Mouse (Mus musculus): ENCODE results near the gene Ugt1a1. TPM values are rescaled to one million over a fixed set of nuclear protein-coding genes. Genes with fewer than 3 reads are reported as not detected.
"Not testable (repeated sequence)": the region's sequence is repeated elsewhere in the genome, so short reads cannot be mapped to it uniquely, and the experiment has no call there.

Gene Ugt1a1
- not detected in 2 replicates for polyA plus RNA-seq (2014; fragmentation: Nextera tagmentation; extraction: Ambion mirVana)

DNA sequence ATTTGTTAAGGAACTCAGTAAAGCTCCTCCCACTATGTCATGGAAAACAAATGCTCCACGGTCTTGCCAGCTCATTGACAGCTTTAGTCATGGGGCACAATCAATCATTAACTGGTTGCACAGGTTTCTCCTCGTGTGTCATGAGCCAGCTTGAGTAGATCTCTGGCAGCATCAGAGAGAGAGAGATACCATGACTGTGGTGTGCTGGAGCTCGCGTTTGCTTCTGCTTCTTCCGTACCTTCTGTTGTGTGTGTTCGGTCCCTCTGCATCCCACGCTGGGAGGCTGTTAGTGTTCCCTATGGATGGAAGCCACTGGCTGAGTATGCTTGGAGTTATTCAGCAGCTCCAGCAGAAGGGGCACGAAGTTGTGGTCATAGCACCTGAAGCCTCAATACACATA lies at the start of gene Ugt1a1:
Gene Ugt1a1 (plus strand): TSS at position 148 of the 400 bp plus-strand sequence.
- Histone ChIP-seq H3K9me3 (ENCODE audit: control insufficient read depth, low read length) (peaks cover 47% of the 10 kb centered on the region), H3K9ac (ENCODE audit: low read length) (no peak within 1 kb of the TSS), H3K4me3 (ENCODE audit: control insufficient read depth in 1 of 2, insufficient read depth in 1 of 2, low read depth in 1 of 2, low read length in 2 of 2) (no peak within 1 kb of the TSS), H3K36me3 (ENCODE audit: control insufficient read depth, insufficient read depth, low read length) (no peaks in the 10 kb centered on the region), H3K4me2 (ENCODE audit: low read length) (no peak within 1 kb of the TSS), H3K27ac (replicated peaks in 1 of 2; ENCODE audit: control insufficient read depth in 1 of 2, insufficient read depth in 1 of 2, low read depth in 2 of 2, low read length in 2 of 2) (no peak within 1 kb of the TSS), H3K4me1 (ENCODE audit: control insufficient read depth in 2 of 2, insufficient read depth in 2 of 2, low read length in 2 of 2) (no peaks in the 10 kb centered on the region), H3K27me3 (ENCODE audit: control insufficient read depth, insufficient read depth, low read length) (no peaks in the 10 kb centered on the region)
- 61% methylated on average over 8 of the region's 8 CpGs for WGBS
- peak; percentile 4; the same call in 1 of the 2 replicates for ATAC-seq (ENCODE audit: insufficient number of reproducible peaks, insufficient read depth, low FRiP score, low read depth)

DNA sequence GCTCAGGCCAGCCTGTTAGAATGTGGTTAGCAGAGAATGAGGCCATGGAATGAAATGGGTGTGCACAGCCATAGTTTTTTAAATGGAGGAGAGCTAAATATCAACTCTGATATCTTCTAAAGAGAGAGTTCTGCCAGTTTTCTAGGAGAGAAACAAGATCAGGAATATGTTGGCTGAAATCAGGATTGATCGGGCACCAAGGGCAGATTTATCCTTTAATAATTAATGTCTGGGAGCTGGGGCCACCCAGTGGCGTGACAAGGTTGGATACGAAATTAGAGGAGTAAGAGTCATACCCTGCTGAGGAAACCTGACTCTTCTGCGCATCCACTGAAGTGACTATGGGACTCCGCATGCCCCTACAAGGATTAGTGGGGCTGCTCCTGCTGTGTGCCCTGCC lies 46.0 kb upstream of the Ugt1a1 start, which contains the start of gene Ugt1a5:
Gene Ugt1a5 (plus strand): TSS at position 302 of the 400 bp plus-strand sequence.
- ATAC-seq (ENCODE audit: insufficient number of reproducible peaks, insufficient read depth, low FRiP score, low read depth), result no peak
- H3K36me3 ChIP-seq (ENCODE audit: control insufficient read depth, insufficient read depth, low read length), result no peaks in the 10 kb centered on the region
- 72% methylated on average over 5 of the region's 5 CpGs for WGBS
- H3K9ac ChIP-seq (ENCODE audit: low read length), result no peak within 1 kb of the TSS
- H3K9me3 ChIP-seq (ENCODE audit: control insufficient read depth, low read length), result 0 out of 2 replicates have a peak, but pooled peaks cover 4% of the 10 kb centered on the region
- no peak within 1 kb of the TSS for H3K4me2 ChIP-seq (ENCODE audit: low read length)
- H3K4me1 ChIP-seq (ENCODE audit: control insufficient read depth in 2 of 2, insufficient read depth in 2 of 2, low read length in 2 of 2), result no peaks in the 10 kb centered on the region
- no peak within 1 kb of the TSS for H3K27ac ChIP-seq (replicated peaks in 1 of 2; ENCODE audit: control insufficient read depth in 1 of 2, insufficient read depth in 1 of 2, low read depth in 2 of 2, low read length in 2 of 2)
- H3K4me3 ChIP-seq (ENCODE audit: control insufficient read depth in 1 of 2, insufficient read depth in 1 of 2, low read depth in 1 of 2, low read length in 2 of 2), result no peak within 1 kb of the TSS
- no peaks in the 10 kb centered on the region for H3K27me3 ChIP-seq (ENCODE audit: control insufficient read depth, insufficient read depth, low read length)

DNA sequence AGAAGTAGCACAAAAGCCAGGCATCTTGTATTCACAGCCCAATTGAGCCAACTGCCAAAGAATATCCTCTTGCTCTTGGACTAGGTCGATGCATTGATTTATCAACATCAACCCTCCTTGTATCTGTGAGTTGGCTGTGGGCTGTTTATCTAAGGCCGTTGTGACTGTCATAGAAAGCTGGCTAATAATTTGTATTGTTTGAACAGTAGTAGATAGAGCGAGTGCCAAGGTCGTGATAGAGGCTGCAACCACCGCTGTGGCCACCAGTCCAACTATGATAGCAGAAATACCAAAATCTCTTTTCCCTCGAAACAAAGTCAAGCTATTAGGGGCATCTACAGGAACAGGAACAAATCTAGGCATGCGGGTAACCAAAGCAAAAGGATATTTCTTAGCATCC lies 39.6 kb upstream of the Ugt1a1 start:
- not testable (repeated sequence) for H3K9ac ChIP-seq (ENCODE audit: low read length); H3K4me1 ChIP-seq (ENCODE audit: control insufficient read depth in 2 of 2, insufficient read depth in 2 of 2, low read length in 2 of 2); H3K36me3 ChIP-seq (ENCODE audit: control insufficient read depth, insufficient read depth, low read length); H3K4me3 ChIP-seq (ENCODE audit: control insufficient read depth in 1 of 2, insufficient read depth in 1 of 2, low read depth in 1 of 2, low read length in 2 of 2); H3K27me3 ChIP-seq (ENCODE audit: control insufficient read depth, insufficient read depth, low read length); ATAC-seq (ENCODE audit: insufficient number of reproducible peaks, insufficient read depth, low FRiP score, low read depth); H3K27ac ChIP-seq (replicated peaks in 1 of 2; ENCODE audit: control insufficient read depth in 1 of 2, insufficient read depth in 1 of 2, low read depth in 2 of 2, low read length in 2 of 2); H3K4me2 ChIP-seq (ENCODE audit: low read length)
- 75% methylated on average over 5 of the region's 7 CpGs for WGBS
- H3K9me3 ChIP-seq (ENCODE audit: control insufficient read depth, low read length), result peaks cover 12% of the 10 kb centered on the region; the same call in 1 of the 2 replicates

DNA sequence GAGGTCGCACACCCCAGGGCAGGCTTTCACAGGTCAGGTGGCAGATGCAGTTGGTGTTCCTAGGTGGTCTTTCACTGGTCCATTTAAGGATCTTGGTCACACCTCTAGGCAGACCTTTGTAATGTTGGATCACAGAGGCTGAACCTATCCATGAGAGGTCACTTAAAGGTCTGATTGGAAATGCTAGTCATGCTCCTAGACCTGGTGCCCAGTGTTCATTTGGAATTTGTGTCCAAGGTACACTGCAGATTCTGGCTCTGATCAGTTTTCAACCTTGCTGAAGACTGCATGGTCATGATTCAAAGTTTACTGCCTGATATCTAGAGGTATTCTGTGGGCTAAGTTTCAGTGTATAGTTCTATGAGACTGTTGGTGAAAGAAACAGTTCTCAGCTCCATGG lies 32.1 kb upstream of the Ugt1a1 start:
- Histone ChIP-seq H3K27ac (replicated peaks in 1 of 2; ENCODE audit: control insufficient read depth in 1 of 2, insufficient read depth in 1 of 2, low read depth in 2 of 2, low read length in 2 of 2) (no peak overlapping the region), H3K4me1 (ENCODE audit: control insufficient read depth in 2 of 2, insufficient read depth in 2 of 2, low read length in 2 of 2) (no peaks in the 10 kb centered on the region), H3K36me3 (ENCODE audit: control insufficient read depth, insufficient read depth, low read length) (no peaks in the 10 kb centered on the region), H3K4me2 (ENCODE audit: low read length) (no peak overlapping the region), H3K4me3 (ENCODE audit: control insufficient read depth in 1 of 2, insufficient read depth in 1 of 2, low read depth in 1 of 2, low read length in 2 of 2) (no peak overlapping the region), H3K27me3 (ENCODE audit: control insufficient read depth, insufficient read depth, low read length) (no peaks in the 10 kb centered on the region), H3K9me3 (ENCODE audit: control insufficient read depth, low read length) (peaks cover 15% of the 10 kb centered on the region), H3K9ac (ENCODE audit: low read length) (no peak overlapping the region)
- 81% methylated on average over 1 of the region's 1 CpGs for WGBS
- ATAC-seq (ENCODE audit: insufficient number of reproducible peaks, insufficient read depth, low FRiP score, low read depth), result no peak

DNA sequence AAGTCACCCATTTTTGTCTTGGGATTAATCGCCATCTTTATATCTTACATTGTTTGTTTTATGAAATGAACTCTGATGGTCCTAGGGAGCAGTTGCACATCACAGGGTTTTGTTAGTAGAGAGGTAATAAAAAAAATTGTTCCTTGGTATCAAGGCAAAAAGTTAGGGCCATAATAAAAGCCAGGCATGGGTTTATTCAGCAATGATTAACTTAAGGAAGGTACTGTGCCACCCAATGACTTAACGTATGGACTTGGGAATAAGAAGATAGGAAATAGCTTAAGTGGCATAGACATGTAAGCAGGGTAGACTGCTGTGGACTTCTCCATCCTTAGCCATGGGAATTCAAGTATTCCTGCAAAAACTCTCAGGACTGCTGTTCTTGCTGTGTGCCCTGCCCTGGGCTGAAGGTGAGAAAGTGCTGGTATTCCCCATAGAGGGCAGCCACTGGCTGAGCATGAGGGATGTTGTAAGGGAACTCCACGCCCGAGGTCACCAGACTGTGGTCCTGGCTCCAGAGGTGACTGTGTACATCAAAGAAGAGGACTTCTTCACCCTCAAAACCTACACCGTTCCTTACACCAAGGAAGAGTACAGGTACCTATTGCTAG lies 25.3 kb upstream of the Ugt1a1 start:
- 69% methylated on average over 5 of the region's 5 CpGs for WGBS
- no peaks in the 10 kb centered on the region for H3K36me3 ChIP-seq (ENCODE audit: control insufficient read depth, insufficient read depth, low read length)
- H3K9me3 ChIP-seq (ENCODE audit: control insufficient read depth, low read length), result no peaks in the 10 kb centered on the region
- no peak overlapping the region for H3K4me3 ChIP-seq (ENCODE audit: control insufficient read depth in 1 of 2, insufficient read depth in 1 of 2, low read depth in 1 of 2, low read length in 2 of 2)
- no peak for ATAC-seq (ENCODE audit: insufficient number of reproducible peaks, insufficient read depth, low FRiP score, low read depth)
- no peak overlapping the region for H3K27ac ChIP-seq (replicated peaks in 1 of 2; ENCODE audit: control insufficient read depth in 1 of 2, insufficient read depth in 1 of 2, low read depth in 2 of 2, low read length in 2 of 2)
- H3K27me3 ChIP-seq (ENCODE audit: control insufficient read depth, insufficient read depth, low read length), result no peaks in the 10 kb centered on the region
- H3K4me2 ChIP-seq (ENCODE audit: low read length), result no peak overlapping the region
- no peak overlapping the region for H3K9ac ChIP-seq (ENCODE audit: low read length)
- H3K4me1 ChIP-seq (ENCODE audit: control insufficient read depth in 2 of 2, insufficient read depth in 2 of 2, low read length in 2 of 2), result no peaks in the 10 kb centered on the region

DNA sequence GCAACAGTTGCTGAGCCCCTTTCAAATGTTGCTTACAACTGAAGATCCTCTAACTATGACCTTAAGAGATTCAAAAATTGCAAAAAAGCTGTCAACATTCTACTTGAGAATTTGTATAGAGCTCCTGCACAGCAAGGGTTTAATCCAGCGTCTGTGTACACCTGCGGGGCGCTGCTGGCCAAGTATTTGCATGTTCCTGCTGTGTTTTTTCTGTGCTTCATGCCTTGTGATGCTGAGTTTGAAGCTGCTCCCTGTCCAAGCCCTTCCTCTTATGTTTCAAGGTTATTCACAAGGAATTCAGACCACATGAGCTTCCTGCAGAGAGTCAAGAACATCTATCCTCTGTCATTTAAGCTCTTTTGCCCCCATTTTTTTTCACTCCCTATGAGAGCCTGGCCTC lies 19.6 kb upstream of the Ugt1a1 start:
- H3K9me3 ChIP-seq (ENCODE audit: control insufficient read depth, low read length), result no peaks in the 10 kb centered on the region
- H3K4me1 ChIP-seq (ENCODE audit: control insufficient read depth in 2 of 2, insufficient read depth in 2 of 2, low read length in 2 of 2), result no peaks in the 10 kb centered on the region
- H3K36me3 ChIP-seq (ENCODE audit: control insufficient read depth, insufficient read depth, low read length), result no peaks in the 10 kb centered on the region
- H3K27ac ChIP-seq (replicated peaks in 1 of 2; ENCODE audit: control insufficient read depth in 1 of 2, insufficient read depth in 1 of 2, low read depth in 2 of 2, low read length in 2 of 2), result no peak overlapping the region
- no peaks in the 10 kb centered on the region for H3K27me3 ChIP-seq (ENCODE audit: control insufficient read depth, insufficient read depth, low read length)
- WGBS, result 64% methylated on average over 3 of the region's 3 CpGs
- no peak for ATAC-seq (ENCODE audit: insufficient number of reproducible peaks, insufficient read depth, low FRiP score, low read depth)
- H3K9ac ChIP-seq (ENCODE audit: low read length), result no peak overlapping the region
- no peak overlapping the region for H3K4me2 ChIP-seq (ENCODE audit: low read length)
- no peak overlapping the region for H3K4me3 ChIP-seq (ENCODE audit: control insufficient read depth in 1 of 2, insufficient read depth in 1 of 2, low read depth in 1 of 2, low read length in 2 of 2)

DNA sequence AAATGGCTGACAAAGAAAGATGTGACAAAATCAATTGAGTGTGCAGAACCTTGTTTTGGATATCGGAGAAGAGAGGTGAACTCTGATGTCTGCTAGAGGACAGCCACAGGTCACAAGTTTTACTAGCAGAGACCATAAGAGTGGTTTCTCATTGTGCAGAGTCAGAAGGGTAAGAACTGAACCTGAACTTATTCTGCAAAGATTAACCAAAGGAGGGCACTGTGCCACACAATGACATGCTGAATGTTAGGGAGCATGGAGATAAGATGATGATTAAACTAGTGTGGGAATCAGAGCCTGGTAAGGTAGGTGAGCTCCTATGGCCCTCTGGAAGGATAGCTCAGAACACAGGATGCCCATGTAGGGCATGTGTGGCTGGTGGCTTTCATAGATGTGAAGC lies 16.1 kb upstream of the Ugt1a1 start:
- 95% methylated on average over 1 of the region's 1 CpGs for WGBS
- no peak for ATAC-seq (ENCODE audit: insufficient number of reproducible peaks, insufficient read depth, low FRiP score, low read depth)
- H3K4me3 ChIP-seq (ENCODE audit: control insufficient read depth in 1 of 2, insufficient read depth in 1 of 2, low read depth in 1 of 2, low read length in 2 of 2), result no peak overlapping the region
- no peaks in the 10 kb centered on the region for H3K27me3 ChIP-seq (ENCODE audit: control insufficient read depth, insufficient read depth, low read length)
- no peak overlapping the region for H3K9ac ChIP-seq (ENCODE audit: low read length)
- no peak overlapping the region for H3K27ac ChIP-seq (replicated peaks in 1 of 2; ENCODE audit: control insufficient read depth in 1 of 2, insufficient read depth in 1 of 2, low read depth in 2 of 2, low read length in 2 of 2)
- no peaks in the 10 kb centered on the region for H3K4me1 ChIP-seq (ENCODE audit: control insufficient read depth in 2 of 2, insufficient read depth in 2 of 2, low read length in 2 of 2)
- no peak overlapping the region for H3K4me2 ChIP-seq (ENCODE audit: low read length)
- no peaks in the 10 kb centered on the region for H3K36me3 ChIP-seq (ENCODE audit: control insufficient read depth, insufficient read depth, low read length)
- no peaks in the 10 kb centered on the region for H3K9me3 ChIP-seq (ENCODE audit: control insufficient read depth, low read length)

DNA sequence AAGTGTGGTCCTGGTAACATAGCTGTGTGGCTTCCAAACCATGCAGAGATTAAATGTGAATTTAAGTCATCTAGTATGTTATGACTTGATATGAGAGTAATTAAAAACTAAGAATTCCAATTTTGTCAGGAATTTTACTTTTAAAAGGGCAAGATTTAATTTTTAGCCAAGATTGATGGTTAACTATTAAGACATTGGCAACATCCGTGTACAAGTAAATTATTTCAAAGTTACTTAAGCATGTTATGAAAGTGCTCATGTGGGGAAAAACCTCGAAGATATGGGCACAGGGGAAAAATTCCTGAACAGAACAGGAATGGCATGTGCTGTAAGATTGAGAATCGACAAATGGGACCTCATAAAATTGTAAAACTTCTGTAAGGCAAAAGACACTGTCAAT lies 14.3 kb upstream of the Ugt1a1 start:
- no peak overlapping the region for H3K9ac ChIP-seq (ENCODE audit: low read length)
- no peak for ATAC-seq (ENCODE audit: insufficient number of reproducible peaks, insufficient read depth, low FRiP score, low read depth)
- WGBS, result 75% methylated on average over 3 of the region's 3 CpGs

More for the DNA sequence above, 14.3 kb upstream of the Ugt1a1 start:
- no peaks in the 10 kb centered on the region for H3K27me3 ChIP-seq (ENCODE audit: control insufficient read depth, insufficient read depth, low read length)
- H3K4me2 ChIP-seq (ENCODE audit: low read length), result no peak overlapping the region
- no peaks in the 10 kb centered on the region for H3K9me3 ChIP-seq (ENCODE audit: control insufficient read depth, low read length)
- H3K4me3 ChIP-seq (ENCODE audit: control insufficient read depth in 1 of 2, insufficient read depth in 1 of 2, low read depth in 1 of 2, low read length in 2 of 2), result no peak overlapping the region
- no peaks in the 10 kb centered on the region for H3K36me3 ChIP-seq (ENCODE audit: control insufficient read depth, insufficient read depth, low read length)
- H3K4me1 ChIP-seq (ENCODE audit: control insufficient read depth in 2 of 2, insufficient read depth in 2 of 2, low read length in 2 of 2), result no peaks in the 10 kb centered on the region
- H3K27ac ChIP-seq (replicated peaks in 1 of 2; ENCODE audit: control insufficient read depth in 1 of 2, insufficient read depth in 1 of 2, low read depth in 2 of 2, low read length in 2 of 2), result no peak overlapping the region
